Mouse (Mus musculus) cerebellum, adult 18-20 months (tissue): Measurements from ENCODE around the gene Tpbgl.

Experiments
- DNase-seq, 2 experiments: peaks; one replicate each; pipeline ENCODE4 v3.0.0; 2021

Gene Tpbgl

DNA sequence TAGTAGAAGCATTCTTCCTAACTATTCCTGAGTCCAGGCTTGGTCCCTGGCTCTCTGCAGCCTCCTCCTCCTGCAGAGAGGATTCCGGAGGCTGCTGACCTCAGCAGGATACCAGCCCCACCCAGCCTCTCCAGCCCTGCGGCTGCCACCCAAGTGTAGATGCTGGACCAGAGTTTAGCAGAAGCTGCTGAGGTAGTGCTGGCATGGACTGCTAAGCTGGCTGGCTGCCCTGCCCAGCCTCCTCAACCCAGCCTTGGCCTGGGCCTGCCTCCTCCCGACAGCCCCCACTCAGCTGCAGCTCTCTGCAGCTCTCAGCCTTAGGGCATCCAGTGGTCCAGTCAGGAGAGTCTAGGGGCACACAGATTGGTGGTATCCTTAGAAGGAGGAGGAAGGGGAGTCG lies 14.3 kb upstream of the Tpbgl start:
- DNase-seq: no peak

DNA sequence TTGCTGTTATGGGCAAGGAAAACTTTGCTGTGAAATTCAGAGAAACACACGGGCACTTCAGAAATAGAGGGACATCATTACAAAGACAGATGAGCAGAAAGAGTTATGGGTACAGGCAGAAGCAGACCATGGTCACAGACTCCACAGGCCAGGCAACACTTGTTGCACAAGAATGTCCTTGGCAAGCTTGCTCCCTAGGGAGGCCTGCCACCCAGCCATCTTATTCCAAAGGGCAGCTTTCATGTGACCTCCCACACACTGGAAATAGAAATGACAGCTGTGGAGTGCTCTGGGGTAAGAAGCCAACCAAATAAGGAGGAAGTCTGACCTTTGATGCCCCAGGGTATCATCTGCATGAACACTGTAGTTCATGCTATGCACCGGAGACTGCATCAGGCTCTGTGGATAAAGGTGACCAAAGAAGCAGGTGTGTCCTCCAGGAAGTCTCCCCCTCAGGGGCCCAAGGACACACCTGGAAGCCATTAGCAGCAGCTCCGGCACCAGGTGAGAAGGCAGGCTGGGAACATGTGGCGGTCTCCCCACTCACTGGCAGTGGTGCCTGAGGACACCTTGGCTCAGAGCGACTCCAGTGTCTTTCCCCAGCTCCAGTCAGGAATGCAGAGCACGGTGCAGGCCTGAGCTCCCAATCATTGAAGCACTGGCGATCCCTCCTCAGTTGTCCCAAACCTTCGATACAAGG lies 7.2 kb upstream of the Tpbgl start:
- no peak for DNase-seq

DNA sequence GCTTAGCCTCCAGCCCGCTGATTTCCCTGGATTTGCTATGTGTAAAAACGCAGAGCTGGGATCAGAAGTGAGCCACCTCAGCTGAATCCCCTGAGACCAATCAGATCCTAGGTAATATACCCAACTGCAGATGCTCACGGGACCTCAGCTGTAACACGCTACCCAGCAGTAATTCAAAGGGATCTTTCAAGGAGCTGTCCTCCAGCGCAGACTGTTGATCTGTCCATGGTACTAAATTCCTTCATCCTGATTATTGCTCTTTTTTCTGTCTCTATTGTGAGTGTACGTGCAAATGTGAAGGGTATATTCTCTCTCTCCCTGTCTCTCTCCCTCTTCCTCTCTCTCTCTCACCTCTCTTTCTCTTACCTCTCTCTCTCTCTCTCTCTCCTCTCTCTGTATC lies 5.4 kb upstream of the Tpbgl start:
- DNase-seq: no peak

DNA sequence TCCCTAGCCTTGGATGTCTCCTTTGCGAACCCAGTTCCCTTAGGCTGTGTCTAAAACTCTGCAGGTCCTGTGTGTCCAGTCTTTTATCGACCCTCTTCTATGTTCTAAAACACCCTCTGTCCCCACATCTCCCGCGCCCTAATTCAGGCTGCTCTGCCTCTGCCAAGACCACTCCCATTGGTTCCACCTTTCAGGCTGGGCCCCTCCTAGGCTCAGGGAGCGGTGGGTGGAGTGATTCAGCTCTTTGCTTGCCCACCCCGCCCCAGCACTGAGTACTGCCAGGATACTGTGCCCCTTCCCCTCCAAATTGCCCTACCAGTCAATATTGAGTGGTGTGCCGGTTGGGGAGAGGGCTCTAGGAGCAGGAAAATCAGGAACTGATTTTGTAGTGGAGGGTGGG lies 463 bp upstream of the Tpbgl start:
- DNase-seq: no peak

DNA sequence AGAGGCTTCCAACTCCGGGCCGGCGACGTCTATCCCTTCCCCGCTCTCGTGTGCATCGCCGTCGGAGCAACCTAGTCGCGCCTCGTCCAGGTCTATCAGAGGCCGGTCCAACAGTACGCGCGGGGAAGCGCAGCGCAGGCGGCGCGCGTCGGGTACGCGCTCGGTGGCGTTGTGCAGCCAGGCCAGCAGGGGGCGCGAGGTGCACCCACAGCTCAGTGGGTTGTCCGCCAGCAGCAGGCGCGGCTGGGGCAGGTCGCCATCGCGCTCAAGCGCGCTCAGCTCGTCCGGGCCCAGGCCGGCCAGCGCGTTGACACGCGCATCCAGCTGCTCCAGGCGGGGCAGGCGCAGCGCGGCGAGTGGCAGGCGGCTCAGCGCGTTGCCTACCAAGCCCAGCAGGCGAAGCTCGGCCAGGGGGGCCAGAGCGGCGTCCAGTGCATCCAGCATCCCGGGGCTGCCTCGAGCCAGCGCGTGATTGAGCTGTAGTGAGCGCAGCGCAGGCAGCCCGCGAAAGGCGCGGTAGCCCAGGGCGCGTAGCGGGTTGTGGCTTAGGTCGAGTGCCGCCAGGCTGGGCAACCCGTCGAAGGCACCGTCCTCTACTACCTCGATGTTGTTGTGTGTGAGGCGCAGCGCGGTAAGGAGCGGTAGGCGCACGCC lies 1.1 kb downstream of the Tpbgl start:
- peak; percentile 72 to 80 for DNase-seq

DNA sequence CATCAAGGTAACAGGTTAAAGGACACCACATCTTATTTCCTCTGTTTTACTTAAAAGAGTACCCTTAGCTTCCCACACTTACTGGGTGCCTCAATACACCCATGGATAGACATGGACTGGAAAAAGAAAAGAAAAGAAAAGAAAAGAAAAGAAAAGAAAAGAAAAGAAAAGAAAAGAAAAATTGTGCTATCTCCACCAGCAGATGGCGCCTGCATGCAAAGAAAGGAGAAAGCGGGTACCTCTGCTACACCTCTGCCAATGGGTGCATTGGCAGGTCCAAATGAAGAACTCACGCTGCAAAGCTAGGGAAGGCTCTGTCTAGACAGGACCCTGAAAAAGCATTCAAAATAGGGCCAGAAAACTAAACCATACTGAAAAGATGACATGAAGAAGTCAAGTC lies 8.0 kb downstream of the Tpbgl start:
- peak; percentile 56 to 69 for DNase-seq

DNA sequence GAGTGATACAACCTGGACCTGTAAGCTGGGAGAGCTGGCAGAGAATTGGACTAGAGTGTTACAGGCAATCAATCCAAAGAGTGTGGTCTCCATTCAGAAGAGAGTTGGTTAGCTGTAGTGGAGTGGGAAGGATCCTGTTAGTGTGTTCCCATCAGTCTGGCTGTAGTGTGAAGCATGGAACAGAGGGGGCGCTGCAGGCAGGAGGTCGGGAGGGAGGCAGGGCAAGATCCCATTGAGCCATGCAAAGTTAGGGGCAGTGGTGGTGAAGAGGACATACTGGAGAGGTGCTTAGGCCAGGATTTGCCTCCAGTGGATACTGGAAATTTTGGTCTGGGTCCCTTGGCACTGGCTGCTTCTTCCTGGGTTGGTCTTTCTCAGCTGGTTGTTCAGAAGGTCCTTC lies 8.6 kb downstream of the Tpbgl start:
- DNase-seq: no peak

DNA sequence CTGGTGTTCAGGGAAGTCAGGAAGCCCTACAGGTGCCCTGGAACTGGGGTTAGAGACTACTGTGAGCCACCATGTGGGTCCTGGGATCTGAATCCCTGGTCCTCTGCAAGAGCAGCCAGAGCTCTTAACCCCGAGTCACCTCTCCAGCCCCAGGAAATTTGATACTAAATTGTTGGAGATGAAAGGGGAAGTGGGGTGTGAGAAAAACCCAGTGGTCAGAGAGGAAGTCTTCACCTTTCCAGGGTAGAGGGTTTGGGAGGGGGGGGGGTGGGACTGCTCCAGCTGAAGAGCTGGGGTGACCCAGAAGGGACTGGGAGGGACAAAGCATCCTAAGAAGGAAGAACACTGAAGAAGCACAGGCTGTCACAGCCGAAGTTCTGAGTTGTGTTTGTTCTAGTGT lies 19.3 kb downstream of the Tpbgl start:
- DNase-seq: no peak

DNA sequence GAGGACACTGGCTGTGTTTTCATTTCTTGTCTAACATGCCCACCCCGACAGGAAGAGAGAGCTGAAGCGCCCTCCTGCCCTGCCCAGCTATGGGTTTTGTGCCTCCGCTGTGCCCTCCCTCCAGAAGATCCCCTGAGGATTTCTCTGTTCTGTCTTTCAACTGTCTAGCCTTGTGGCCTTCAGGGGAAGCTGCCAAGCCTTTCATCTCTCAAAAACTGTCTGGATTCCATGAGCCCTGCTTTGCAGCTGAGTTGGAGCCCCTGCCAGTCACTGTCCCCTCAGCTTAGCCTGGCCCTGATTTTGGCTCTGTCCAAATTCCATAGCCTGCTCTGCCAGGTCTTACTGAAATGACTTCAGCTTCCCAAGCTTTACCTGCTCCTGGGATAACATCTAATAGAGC lies 20.1 kb downstream of the Tpbgl start:
- DNase-seq: no peak

DNA sequence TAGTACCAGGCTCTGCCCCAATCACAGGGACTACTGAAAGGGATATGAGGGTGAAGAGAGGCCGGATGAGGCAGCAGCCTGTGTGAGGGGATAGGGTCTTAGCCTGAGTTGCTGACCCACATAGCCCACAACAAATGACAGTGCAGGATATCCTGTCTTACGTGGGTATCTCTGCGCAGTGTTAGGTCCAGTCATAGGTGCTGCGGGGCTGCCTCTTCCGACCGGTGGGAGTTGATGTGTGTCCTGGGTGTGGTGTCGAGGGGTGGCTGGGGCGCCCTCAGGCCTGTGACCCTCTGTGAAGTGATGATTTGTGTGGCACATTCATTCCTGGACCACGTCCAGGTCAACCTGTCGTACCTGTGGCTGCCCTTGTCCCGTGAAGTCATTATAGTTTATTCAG lies 20.6 kb downstream of the Tpbgl start:
- DNase-seq: no peak

DNA sequence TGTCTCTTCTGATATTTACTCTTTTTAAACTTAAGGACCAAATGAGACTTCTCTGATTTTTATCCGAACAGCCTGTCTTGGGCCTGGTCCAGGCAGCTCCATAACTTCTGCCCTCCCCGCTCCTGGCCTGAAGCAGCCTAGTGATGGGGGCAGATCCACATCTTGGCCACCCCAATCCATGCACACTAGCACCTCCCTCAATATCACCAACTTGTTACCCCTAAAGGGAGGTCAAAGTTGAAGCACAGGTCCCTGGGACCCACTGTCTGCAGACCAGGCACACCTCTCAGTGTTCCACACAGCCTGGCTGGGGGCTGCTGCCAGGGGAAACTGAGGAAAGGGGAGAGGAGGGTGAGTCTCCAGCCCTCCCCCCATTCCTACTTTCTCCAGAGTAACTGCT lies 21.8 kb downstream of the Tpbgl start:
- DNase-seq: no peak

DNA sequence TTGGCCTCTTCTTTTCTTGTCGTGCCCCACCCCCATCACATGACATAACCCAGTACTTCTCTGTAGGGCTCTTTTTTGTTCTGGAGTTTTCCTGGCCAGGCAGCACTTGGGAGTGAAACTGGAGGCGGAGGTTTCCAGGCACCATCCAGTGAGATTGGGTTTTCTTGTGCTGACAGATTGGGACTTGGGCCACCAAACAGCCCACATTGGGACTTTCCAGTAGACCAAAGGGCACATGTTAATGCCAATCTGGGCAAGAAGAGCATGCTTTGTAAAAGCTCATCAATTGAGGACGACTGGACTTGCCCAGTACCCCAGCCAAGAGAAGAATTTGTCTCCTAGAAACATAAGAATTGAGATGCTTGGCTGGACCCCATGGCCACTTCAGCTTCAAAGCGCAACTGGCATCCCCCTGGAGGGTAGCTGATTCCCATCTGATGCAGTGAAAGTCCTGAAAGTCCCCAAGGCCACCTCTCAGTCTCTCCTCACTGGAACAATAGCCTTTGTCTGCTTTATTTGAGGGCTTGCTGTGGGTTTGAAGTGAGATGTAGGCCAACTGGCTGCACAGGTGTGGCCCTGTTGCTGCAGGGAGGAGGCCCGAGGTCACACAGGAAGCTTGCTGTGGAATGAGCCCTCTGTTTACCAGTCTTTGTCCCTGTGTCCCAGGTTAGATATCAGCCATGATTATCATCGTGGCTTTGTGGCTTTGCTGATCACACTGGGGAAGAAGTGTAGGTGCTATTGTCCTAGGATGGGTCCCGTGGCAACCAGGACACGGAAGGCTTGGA lies 22.8 kb downstream of the Tpbgl start:
- DNase-seq: no peak

DNA sequence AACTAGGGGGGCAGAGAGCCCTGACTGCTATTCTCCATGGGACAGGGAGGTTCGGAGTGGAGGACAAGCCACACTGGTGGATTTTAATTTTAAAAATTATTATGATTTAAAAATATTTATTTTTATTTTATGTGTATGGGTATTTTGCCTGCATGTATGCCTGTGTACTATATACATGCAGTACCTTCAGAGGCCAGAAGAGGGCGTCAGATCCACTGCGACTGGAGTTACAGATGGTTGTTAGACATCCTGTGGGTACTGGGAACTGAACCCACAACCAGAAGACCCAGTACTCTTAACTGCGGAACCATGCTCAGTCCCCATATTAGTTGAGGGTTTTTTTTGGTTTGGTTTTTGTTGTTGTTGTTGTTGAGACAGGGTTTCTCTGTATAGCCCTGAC lies 28.2 kb downstream of the Tpbgl start:
- DNase-seq: no peak

DNA sequence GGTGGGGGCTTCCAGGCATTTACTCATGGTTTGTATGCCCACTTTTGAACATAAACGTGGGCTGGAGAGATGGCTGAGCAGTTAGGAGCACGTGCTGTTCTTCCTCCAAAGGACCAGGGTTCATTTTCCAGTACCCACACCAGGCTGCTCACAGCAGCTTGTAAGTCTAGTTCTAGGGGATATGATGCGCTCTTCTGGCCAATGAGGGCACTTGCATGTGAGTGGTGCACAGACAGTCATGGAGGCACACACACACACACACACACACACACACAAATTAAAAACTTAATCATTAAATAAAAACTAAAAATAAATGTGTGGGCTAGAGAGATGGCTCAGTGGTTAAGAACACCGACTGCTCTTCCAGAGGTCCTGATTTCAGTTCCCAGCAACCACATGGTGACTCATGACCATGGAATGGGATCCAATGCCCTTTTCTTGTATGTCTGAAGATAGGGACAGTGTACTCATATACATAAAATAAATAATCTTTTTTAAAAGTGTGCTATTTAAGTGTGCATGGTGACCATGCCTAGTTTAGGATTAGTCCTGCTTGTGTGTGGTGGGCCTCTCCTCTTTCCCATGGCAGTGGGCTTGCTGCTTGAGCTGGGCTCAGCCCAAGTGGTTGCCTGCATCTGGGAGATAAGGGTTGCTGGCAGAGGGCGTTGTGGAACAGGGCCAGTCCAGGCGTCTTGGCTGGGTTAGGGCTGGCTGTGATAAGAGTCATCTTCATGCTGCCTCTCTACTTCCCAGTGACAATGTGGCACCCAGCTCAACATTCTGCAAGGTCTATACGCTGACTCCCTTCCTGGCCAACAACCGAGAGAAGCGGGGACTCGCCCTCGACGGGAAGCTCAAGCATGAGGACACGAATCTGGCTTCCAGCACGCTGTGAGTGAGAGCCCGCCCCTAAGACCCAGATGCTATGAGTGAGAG lies 32.8 kb downstream of the Tpbgl start:
- DNase-seq: no peak

DNA sequence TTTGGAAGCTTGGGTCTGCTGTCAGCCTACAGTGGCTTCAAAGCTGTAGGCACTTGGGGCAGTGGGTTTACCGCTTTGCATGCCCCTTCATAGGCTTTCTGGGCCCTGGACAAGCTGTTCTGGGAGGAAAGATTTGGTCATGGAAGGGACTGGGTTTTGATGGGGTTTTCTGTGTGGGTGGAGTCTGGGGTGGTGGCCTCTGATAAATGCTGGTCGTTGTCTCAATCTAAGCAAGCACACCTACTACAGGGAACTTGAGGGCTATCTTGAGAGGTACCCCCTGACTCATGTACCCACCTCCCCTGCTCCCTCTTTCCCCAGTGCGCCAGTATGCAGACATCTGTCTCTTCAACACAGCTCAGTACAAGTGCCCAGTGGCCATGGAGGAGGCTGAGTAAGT lies 34.2 kb downstream of the Tpbgl start:
- no peak for DNase-seq

DNA sequence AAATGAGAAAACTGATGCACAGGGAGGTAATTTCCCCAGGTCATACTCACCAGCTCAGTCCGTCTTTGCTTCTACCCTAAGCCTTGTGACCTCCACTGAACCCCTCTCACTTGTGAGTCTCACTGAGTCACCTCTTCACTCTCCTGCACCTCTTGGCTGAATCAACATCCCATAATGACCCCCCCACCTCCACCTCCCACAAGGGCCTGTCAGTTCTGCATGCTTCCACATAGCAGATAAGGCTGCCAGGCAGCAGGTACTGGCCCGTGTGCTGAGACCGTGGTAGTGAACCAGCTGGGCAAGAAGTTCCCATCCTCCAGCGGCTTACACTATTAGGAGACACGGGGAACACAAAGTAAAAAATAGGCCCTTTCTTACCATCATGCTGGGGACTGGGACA lies 36.3 kb downstream of the Tpbgl start:
- DNase-seq: no peak

DNA sequence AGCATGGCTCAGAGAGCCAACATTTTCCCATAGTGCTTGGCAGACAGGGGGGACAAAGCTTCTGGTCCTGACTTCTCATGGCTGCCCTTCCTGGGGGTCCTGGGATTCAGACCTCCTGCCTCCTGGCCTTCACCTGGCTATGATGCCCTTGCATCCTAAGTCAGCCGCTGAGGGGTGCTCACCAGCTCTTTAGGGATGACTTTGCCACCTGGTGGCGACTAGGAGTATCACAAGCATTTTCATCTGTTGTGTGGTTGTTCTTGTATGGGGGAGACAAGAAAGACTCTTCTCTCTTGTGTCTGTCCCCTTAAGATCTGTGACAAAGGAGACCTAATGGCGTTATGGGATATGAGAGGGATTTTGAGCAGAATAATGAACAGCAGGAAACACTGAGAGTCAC lies 36.8 kb downstream of the Tpbgl start:
- DNase-seq: peak; percentile 80 to 84

DNA sequence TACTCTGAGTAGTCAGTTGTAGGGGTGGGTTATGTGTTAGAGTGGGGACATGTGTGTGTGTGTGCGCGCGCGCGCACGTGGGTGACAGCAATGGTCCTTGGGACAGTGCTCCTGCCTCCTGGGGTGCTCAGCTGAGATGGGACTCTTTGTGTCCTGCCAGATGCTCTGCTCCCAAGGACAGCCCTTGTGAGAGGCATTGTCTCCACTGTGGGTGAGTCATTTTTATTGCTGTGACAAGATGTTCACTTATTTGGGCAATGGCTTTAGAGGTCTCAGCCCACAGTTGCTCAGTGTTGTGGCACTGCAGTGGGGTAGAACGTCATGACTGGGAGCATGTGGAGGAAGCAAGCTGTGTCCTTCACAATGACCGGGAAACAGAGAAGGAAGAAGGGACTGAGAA lies 40.9 kb downstream of the Tpbgl start:
- DNase-seq: no peak

DNA sequence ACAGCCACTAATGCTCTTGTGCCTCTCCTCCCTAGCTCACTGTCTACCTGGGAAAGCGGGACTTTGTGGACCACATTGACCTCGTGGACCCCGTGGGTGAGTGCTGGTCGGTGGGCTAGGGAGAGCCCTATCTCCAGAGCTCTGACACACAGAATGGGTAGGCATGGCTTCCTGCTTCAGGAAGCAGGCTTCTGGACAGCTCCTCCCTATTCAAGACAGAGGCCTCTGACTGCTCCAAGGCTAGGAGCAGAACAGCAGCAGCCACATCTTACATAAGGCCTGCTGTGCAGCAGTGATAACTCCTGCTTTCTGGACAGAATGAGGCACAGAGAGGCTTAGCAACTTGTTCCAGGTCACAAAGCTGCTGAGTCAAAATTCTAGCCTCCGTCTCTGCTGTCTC lies 43.3 kb downstream of the Tpbgl start:
- DNase-seq: no peak

DNA sequence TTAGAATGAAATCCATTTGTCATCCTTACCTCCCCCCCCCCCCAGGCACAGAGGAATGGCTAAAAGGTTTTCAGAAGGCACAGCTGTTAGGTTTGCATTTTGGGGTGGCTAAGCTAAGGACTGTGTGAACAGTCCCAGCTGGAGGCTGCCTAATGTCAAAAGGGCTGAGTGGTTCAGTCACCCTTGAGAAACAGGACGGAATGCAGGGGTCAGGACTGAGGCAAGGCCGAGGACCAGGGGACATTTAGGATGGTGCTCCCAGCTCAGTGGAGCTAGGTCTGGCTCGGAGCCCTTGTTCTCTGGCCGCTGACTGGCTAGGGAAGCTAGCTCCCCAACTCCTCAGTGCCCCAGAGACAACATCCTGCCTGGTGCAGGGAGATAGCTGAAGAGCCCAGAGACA lies 44.0 kb downstream of the Tpbgl start:
- DNase-seq: no peak

DNA sequence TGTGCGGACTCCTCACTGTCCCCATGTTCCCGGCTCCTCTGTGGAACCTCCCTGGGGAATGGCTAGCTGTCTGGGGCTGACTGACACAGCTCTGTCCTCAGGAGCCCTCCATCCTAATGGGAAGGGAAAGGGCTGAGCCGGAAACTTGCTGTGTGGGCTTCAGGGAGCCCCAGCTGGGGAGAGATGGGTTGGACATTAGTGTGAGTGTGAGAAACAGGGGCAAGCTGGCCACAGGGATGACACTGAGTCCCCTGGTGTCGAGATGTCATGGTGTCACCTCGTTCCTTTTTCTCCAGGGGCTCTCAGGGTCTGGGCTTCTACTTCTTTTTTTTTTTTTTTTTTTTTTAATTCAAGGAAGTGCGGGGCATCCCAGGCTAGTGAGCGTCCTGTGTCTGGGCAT lies 44.6 kb downstream of the Tpbgl start:
- no peak for DNase-seq

DNA sequence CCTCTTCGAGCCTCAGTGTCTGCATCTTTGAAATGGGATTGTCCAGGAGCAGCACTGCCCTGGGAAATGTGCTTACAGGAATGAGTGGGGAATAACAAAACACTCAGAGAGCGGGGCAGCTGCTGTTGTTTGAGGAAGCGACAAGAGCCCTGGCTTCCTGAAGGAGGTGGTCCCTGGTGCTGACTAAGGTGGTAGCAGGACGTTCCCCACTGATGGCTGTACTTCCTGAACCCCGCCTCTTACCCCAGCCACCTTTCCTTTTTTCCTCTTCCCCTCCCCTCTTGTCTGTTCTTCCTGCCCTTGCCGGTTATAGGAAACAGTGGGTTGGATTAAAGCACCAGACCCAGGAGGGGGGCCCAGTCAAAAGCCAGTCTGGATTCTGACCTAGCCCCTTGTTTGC lies 46.7 kb downstream of the Tpbgl start:
- DNase-seq: no peak
